Mouse (Mus musculus): ENCODE measurements around the gene Mbd3.

The Mbd3 gene

DNA sequence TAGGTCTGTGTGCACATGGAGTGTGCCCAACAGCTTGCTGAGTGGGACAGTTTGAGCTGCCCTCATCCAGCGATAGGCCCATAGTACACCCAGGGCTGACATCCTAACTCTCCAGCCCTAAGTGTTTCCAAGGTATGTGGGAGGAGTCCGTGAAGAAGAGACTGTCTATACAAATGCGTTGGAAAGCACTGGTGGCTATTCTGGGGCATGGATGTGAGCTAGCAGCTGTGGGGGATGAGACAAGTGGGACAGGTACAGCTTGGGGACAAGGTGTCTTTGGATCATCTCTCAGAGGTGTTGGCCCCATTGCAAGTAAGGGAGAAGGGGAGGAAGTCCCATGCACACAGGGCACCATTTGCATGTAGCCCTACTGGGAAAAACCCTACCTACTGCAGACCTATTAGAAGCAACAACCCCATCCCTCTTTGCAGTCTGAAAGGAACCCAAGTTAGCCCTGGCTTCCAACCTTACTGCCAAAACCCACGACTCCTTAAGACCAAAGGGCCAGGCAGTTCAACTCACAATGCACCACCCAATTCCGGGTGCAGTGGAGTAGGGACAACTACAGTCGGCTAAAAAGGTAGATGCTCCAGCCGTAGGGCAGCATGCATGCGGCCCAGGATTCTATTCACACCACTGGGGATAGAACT, 1.7 kb downstream of the Mbd3 start:
- no peak for DNase-seq (ENCODE audit: low read depth, low spot score)

DNA sequence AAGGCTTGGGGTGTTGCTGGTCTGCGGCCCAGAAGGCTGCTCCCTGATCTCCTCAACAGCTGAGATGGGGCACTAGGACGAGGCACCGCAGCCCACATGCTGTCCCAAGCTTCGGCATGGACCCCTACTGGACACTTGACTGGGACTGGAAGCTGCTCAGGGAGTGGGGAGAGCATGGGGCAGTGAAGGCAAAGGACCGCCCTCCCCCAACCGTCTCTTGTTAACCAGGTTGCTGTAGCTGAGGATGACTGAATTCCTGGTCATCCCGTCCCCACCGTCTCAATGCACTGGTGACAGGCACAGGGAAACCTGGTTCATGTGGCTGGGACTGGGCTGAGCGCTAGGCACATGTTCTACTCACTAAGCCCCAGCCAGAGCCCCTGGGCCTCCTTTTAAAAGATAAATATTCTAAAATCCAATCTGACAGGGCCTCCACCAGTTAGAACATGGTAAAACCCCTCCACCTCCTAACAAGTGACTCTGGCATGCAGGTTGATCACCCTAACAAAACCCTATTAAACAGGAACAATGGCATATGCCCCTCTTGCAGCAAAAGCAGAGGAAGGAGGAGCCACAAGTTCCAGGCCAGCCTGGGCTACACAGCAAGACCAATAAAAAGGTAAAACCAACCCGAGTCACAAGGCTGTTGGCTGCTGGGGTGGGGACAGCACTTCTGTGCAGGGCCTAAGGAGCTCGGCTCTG, 2.4 kb downstream of the Mbd3 start:
- DNase-seq (ENCODE audit: low read depth, low spot score): peak; percentile 86

DNA sequence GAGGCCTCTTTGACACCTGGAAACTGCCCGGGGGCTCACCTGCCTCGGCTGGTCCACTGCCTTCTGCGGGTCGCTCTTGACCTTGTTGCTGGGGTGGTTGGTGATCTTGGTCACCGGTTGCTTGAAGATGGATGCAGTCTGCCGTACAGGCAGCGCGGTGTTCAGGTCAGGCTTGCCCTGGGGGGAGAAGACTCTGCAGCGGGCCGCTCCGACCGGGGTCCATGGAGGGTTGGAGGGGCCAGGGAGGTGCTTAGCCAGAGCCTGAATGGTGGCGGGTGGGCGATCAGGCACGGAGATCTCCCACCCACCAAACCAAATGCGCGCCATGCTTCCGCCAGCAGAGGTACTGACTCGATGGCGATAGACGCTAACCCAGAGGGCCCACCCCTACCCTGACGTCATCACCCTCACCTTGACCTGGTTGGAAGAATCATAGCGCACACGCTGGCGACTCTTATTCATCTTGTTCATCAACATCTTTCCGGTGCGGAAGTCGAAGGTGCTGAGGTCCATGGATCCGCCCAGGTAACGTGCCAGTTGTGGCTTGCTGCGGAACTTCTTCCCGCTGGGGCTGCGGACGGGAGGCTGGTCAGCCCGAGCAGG, 4.2 kb downstream of the Mbd3 start:
- peak; percentile 94 for DNase-seq (ENCODE audit: low read depth, low spot score)

DNA sequence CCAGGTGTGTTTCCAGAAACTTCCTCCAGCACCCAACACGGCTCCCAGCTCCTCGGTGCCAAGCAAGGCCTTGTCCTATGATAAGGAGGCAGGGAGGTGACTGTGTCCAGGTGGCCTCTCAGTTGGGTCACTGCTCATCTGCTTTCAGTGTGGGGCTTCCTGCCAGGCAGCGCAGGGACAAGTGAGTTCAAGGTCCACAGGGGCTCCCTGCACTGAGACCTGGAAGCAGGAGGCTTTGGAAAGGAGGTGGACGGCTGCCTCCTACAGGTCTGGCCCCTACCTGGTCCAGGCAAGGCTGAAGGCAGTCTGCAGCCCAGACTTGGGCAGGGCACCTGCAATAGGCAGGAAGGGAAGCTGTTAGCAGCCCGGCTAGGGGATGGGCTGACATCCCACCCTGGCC, 6.7 kb downstream of the Mbd3 start:
- no peak for DNase-seq (ENCODE audit: low read depth, low spot score)

DNA sequence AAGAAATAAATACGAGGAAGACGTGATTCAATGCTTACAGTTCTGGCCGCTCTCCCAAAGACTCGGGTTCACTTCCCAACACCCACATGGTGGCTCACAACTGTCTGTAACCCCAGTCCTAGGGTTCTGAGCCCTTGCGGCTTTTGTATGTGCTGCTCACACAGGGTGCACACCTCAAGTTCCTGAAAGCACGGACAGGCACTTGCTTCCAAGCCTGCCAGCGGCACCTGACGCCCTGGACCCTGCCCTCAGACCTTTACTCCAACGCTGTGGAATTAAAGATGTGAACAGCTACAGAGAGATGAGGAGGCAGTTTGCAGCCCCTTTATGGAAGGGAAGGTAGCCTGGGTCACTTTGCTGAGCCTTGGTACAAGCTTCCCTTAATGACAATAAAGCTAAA, 8.7 kb downstream of the Mbd3 start:
- no peak for DNase-seq (ENCODE audit: low read depth, low spot score)

DNA sequence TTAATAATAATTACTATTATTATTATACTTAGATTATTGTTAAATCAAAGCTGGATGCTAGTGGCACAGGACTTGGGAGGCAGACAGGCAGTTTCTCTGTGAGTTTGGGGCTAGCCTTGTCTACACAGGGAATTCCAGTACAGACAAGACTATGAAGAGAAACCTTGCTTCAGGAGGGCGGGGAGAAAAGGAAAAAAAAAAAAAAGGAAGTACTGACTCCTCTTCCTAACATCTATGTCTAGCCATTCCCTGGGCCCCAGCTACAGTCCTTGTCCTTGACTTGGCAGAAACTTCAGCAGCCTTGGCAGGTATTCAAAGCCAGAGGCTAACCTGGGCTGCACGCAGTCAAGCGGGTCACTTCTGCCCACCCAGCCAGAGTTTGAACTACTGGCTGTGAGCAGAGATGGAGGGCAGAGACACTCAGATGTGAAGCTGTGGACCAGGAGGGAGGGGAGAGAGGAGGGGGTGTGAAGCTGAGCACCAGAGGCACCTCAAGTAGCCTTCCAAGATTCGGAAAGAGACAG, 10.1 kb downstream of the Mbd3 start:
- DNase-seq (ENCODE audit: low read depth, low spot score): no peak

DNA sequence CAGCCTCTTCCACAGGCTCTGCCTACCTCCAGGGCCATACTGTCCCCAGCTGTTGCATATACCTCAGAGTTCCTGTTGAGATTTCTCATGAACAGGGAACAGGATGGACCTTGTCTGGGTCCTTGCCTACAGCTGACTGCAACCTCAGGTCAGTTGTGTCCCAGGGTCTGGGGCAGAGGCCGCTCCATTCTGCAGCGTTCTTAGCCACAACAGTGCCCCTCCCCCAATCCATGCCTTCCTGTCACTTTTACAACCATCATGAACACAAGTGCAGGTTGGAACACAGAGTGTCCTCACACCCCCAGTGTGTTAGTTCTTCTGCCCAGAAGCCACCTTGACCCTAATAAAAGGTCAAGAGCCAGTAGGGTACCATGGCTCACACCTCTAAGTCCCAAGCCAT, 10.6 kb downstream of the Mbd3 start:
- DNase-seq (ENCODE audit: low read depth, low spot score): no peak

DNA sequence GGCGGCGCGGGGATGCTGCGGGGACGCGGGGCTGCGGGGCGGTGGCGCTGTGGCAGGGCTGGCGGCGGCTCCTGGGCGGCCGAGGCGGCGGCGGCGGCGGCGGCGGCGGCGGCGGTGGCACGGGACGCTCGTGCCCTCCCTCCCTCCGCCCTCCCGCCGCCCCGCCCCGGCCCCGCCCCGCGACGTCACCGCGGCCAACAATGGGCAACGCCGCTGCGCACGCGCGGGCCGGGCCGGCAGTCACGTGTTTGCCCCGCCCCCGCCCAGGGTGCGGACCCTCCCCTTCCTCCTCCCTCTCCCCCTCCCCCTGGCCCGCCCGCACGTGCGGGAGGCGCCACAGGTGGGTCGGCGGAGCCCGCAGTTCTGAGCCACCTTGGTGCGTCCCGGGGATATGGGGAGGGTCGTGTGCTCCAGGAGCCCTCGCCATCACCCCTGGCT, 11.8 kb downstream of the Mbd3 start, which contains the start of gene Mex3d:
TSS of gene Mex3d (minus strand) at position 138 of the 438 bp plus-strand sequence.
- DNase-seq (ENCODE audit: low read depth, low spot score): peak; percentile 80

DNA sequence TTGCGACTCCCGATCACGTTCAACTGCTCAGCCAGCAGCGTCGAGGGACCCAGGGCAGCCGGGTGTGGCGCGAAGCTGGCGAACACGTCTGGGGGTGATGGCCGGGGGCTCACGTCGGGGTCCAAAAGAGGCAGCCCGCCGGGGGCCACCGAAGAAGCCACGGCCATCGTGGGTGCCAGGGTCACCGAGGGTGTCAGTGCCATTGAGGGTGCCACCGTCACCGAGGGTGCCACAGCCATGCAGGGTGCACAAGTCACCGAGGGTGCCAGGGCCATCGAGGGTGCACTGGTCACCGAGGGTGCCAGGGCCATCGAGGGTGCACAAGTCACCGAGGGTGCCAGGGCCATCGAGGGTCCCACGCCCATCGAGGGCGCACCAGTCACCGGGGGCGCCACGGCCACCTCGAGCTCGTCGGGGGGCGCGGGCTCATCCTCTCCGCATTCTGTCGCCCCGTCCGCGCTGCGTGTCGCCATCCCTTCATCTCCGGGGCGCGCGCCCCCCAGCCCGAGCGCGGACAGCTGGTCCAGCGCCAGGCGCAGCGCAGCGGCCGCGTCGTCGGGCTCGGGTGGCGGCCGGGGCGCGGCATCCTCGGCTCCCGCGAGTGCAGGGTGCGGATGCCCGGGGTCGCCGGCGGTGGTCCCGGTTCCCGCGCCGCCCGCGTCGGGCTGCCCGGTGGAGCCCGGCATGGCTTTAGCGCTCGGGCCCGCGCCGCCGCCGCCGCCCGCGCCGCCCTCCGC, 12.4 kb downstream of the Mbd3 start:
- no peak for DNase-seq (ENCODE audit: low read depth, low spot score)

DNA sequence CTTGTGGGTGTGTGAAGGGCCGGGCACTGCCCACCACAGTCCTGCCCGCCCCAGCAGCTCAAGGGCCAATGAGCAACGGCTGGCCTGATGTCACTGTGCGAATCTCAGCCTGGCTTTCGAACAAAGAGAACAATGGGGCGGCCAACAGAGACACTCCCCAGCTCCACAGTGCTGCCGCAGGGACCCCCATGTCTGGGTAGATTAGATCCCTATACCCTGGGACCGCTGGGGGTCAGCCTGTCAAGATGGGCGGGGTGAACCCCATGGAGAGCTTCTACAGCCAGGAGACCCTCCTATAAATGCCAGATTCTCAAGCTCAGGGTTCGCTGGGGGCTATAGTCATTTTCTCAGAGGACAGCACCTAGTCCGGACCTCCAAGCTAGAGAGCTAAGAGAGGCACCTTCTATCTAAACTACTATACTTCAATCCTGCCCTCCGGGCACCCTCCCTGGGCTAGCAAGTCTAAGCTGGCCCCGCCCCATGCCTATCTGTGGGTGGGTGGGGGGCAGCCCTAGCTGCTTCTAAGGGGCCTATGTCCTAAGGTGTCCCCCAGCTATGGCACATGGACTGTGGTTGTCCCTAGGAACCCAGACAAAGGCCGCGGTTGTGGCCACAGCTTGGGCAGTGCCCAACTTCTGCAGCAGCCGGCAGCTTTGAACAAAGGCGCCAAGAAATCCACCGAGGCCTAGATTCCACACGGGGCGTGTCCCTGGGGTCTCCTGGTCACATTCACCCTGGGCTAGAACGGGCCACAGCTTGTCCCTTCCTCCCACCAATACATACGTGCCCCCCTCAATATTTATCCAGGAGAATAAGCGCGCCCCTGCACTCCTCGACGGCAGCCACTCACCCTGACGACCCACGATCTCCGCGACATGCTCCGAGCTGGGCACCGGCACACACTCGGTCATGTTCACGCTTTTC, 13.3 kb downstream of the Mbd3 start:
- no peak for DNase-seq (ENCODE audit: low read depth, low spot score)

DNA sequence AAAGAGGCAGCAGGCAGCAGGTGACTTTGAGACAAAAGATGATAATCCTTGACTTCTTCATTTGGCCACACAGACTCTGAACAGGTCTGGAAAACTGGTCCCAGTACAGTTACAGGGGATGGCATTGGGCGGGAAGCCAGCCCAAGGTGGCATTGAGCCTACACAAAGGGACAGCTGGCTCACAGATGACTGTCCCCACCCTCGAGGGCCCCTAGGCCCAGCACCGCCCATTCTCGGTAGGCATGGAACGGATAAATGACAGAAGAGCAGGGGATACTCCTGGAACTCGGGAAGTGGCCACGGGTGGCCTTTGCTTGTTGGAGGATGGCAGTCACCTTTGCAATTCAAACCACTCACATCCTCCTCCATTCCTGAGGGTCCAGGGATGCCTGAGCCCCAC, 14.0 kb downstream of the Mbd3 start:
- no peak for DNase-seq (ENCODE audit: low read depth, low spot score)

DNA sequence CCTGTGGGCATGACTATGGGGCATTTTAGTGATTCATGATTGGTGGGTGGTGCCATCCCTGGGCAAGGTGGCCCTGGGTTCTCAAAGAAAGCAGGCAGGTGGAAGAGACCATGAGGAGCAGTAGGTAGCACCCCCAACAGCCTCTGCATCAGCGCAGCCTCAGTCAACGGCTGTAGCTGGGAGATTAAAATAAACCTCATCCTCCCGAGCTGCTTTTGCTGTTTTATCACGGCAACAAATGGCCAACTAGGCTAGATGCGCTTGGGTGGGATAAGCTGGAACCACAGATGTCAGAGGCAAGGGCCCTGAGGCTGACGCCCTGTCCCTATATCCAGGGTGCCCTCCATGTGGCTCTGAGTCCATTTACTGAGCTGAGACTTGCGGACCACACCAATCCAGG, 14.6 kb downstream of the Mbd3 start:
- DNase-seq (ENCODE audit: low read depth, low spot score): no peak

DNA sequence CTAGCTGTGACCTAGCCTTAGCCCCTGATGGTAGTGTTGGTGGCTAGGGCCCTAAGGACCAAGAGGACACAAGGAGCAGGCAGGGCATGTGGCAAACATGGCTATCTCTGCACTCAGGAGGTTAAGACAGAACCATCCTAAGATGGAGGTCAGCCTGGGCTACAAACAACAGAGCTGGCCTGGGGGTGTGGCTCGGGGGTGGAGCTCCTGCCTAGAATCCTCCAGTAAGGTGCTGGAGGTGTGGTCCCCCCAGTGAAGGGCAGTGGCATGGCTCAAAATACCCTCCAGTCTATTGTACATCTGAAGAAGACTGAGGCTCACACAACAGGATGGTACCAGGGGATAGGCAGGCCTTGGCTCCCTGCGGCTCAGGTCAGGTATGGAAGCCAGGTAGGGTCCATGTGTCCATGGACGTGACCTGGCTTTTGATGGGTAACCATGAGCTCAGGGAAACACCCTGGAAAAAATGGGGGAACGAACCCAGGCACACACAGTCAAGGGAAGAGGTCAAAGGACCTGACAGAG, 15.2 kb downstream of the Mbd3 start:
- DNase-seq (ENCODE audit: low read depth, low spot score): no peak

DNA sequence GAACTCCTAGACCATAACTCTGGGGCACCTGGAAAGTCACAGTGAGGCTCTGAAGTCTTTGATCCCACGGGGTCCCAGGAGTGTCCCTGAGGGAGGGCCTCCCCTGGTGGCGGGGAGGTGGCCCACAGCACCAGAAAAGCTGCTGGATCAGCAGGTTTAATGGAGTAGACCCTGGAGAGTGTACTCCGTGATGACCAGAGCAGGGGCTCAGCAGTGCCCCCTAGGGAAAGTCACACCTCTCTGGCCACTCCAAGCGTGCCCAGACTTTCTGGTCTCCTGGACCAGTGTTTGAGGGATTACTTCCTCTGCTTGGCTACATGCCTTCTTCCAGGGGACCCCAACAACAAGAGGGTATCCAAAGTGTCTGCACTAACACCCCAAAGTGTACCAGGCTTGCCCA, 15.9 kb downstream of the Mbd3 start:
- DNase-seq (ENCODE audit: low read depth, low spot score): no peak

DNA sequence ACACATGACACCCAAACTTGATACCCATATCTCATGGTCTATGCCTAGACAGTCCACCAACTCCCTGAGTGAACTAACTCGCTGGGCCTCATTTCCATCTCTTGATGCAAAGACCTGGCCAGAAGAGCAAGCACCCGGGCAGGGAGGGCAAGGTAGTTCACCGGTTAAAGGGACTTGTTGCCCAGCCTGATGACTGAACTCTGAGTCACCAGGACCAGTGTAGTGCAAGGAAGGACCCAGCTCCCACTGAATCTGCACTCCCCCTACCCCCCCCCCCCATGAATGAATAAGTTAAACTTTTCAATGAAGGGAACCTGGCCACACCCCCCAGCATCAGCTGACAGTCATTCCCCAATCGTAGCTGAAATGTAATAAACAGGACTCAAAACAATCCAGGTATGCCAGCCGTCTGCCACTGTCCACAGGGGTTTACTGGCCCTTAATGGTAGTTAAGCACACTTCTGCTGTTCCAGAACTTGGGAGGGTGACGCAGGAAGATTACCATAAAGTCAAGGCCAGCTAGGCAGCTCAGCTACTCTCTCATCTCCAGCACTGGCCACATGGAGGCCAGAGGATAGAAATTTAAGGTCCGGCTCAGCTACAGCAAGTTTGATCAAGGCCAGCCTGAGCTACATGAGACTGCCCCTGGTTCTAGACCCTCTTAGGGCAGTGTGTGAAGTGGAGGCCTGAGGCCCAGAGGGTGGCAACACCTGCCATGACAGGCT, 16.5 kb downstream of the Mbd3 start:
- DNase-seq (ENCODE audit: low read depth, low spot score): no peak

DNA sequence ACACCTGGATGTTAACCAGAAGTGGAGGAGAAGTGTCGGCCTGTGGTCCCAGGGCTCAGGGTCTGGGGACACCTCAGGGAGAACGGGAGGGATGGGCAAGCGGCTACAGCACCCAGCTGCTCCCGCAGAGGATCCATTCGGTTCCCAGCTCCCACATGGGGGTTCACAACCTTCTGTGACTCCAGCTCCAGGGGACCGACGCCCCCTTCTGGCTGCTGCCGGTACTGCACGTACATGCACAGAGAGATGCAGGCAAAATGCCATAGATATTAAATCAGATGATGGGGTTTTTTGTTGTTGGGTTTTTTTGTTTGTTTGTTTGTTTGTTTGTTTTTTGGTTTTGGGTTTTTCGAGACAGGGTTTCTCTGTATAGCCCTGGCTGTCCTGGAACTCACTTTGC, 21.6 kb downstream of the Mbd3 start:
- DNase-seq (ENCODE audit: low read depth, low spot score): peak; percentile 70

DNA sequence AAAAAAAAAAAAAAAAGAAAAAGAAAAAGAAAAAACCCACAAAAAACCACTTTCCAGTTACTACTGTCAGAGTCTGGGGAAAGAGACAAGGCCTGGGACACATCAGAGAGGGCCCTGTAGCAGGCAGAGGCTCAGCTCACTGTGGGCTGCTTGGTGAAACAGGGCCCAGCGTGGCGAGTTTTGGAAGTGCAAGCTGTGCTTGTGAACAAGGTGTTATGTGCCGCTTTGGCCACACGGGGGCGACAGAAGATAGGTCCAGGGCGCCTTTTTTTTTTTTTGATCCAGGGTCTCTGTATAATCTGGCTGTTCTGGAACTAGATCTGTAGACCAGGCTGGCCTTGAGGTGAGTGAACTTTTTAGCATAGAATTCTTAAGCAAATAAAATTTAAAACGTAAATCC, 23.2 kb downstream of the Mbd3 start:
- peak; percentile 94 for DNase-seq (ENCODE audit: low read depth, low spot score)

DNA sequence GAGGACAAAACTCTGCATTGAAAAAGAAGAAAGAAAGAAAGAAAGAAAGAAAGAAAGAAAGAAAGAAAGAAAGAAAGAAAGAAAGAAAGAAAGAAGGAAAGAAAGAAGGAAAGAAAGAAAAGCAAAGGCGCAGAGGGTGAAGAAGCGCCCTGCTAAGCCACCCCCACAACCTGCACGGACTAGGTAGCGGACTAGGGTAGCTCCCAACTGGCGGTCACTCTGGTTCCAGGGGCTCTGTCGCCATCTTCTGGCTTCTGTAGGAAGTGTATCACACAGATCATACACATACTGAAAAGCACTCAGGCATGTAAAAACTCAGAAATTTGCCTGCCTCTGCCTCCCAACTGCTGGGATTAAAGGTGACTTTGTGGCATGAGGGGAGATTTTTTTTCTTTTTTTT, 25.3 kb downstream of the Mbd3 start:
- DNase-seq (ENCODE audit: low read depth, low spot score): peak; percentile 90

DNA sequence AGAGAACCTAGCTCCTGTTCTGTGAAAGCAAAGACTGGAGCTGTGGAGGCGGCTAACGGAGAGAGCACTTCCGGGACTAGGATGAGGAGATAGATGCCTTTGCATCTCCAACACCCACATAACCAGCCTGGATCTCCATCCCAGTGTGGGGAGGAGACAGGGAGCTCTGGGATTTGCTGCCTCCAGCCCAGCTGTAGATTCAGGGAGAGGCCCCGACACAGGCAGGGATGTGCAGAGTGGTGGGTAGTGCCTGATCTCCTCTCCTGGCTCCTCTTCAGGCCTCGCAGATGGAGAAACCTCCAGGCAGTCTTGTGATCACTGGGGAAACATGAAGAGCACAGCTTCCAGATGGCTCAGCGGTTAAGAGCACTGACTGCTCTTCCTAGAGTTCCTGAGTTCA, 26.6 kb downstream of the Mbd3 start:
- DNase-seq (ENCODE audit: low read depth, low spot score): no peak

DNA sequence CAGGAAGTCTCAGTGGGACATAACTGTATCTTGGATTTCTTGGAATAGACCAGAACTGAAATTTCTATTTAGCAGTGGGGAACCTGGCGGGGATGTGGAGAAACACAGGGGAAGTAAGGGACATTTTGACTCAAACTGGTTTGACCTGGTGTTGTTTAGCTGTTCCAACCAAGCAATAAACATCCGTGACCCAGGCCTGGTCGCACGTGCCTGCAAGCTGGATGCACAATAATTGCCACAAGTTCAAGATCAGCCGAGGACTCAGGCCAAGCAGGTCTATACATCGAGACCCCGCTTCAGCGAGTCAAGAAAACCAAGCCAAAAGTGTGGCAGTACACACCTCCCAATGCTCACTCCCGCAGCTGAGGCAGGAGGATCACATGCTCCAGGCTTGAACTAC, 27.4 kb downstream of the Mbd3 start:
- no peak for DNase-seq (ENCODE audit: low read depth, low spot score)

All from R1 (cell line).